Mouse (Mus musculus) embryonic fibroblast, embryonic 13.5 days (primary cell): ENCODE measurements around the gene Card9. TPM values are rescaled to one million over a fixed set of nuclear protein-coding genes. Genes with fewer than 3 reads are reported as not detected.

Source experiments
- H3K27ac ChIP-seq: 2 replicates; pipeline ENCODE4 v1.5.1; 2012; ENCODE audit warnings: low read length, control low read depth, inconsistent platforms; ENCODE audit not compliant: insufficient read depth
- H3K4me1 ChIP-seq: 2 replicates; pipeline ENCODE4 v1.6.1; 2011; ENCODE audit warnings: low read length; ENCODE audit not compliant: control insufficient read depth, insufficient read depth
- H3K4me3 ChIP-seq: 2 replicates; pipeline ENCODE4 v1.5.1; 2011; ENCODE audit warnings: mild to moderate bottlenecking, control low read depth, low read length; ENCODE audit not compliant: insufficient read depth
- CTCF ChIP-seq: IDR thresholded peaks from 2 replicates; pipeline ENCODE4 v1.5.1; 2011; ENCODE audit warnings: mild to moderate bottlenecking, control low read depth, low read length, moderate library complexity, borderline replicate concordance; ENCODE audit not compliant: insufficient read depth
- POLR2A ChIP-seq: IDR thresholded peaks from 2 replicates; pipeline ENCODE4 v1.6.1; 2011; ENCODE audit warnings: low read depth, mild to moderate bottlenecking, control low read depth, low read length, moderate library complexity
- polyA plus RNA-seq: library from polyadenylated mRNA; stranded (reverse); fragments of >200 nt; gene quantifications from 2 replicates; pipeline ENCODE4 v1.2.4, GENCODE M21; 2011; ENCODE audit warnings: low read depth; ENCODE audit not compliant: missing spikeins, insufficient read length

Card9 gene
- polyA plus RNA-seq, 1 experiment = not detected

DNA sequence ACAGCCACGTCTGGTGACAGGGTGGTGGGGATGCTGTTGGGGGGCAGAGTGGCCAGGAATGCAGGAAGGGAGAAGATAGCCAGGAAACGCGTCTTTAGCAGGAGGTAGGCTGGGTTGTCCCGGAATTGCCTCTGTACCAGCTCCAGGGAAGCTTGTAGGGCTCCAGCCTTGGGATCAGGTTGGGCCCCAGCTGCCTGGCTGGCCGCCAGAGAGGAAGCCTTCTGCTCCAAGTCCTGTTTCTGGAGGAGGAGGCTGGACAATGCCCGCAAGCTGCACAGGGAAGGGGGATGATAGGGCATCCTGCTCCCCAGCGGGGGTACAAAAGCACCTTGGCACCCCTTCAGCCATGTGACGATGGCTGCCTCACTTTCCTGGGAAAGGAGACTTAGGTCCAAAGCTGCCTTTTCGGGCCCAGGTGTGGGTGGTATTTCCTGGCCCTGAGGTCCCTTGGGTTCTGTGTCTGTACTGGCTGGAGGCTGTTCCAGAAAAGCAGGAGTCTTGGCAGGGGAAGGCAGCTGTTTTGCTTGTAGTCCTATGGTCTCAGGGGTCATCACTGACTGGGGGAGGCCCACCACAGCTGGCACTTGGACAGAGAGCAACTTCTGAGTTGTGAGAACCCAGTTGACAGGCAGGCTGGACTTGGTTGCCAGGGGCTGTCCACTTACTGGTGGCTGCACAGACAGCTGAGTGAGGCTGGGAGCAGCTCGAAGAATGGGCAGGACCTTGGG lies 4.2 kb upstream of the Card9 start:
- H3K27ac ChIP-seq = no peak overlapping the region

GRCm38 (mm10) chr2:26363481-26363880 lies 2.8 kb upstream of the Card9 start:
- Histone ChIP-seq H3K4me1 (no peaks in the 10 kb centered on the region), H3K4me3 (no peak overlapping the region), H3K27ac (no peak overlapping the region)
- TF ChIP-seq CTCF = no peak
- TF ChIP-seq POLR2A = no peak

More for the DNA sequence above, 4.2 kb upstream of the Card9 start:
- Histone ChIP-seq H3K4me1 (no peaks in the 10 kb centered on the region), H3K4me3 (no peak overlapping the region)
- TF ChIP-seq POLR2A = no peak
- no peak for TF ChIP-seq CTCF

GRCm38 (mm10) chr2:26362991-26363390 lies 2.3 kb upstream of the Card9 start:
- H3K4me1 ChIP-seq = no peaks in the 10 kb centered on the region
- TF ChIP-seq POLR2A (no peak), CTCF (no peak)
- no peak overlapping the region for H3K27ac ChIP-seq
- no peak overlapping the region for H3K4me3 ChIP-seq

- no peak overlapping the region for H3K27ac ChIP-seq
- H3K4me1 ChIP-seq = no peaks in the 10 kb centered on the region
- TF ChIP-seq POLR2A = no peak
- no peak for TF ChIP-seq CTCF
- H3K4me3 ChIP-seq = no peak overlapping the region
Observed at GRCm38 (mm10) chr2:26359983-26360382, 735 bp downstream of the Card9 start.

- H3K4me1 ChIP-seq = no peaks in the 10 kb centered on the region
- H3K4me3 ChIP-seq = no peak overlapping the region
- TF ChIP-seq POLR2A (no peak), CTCF (no peak)
- H3K27ac ChIP-seq = no peak overlapping the region
Observed at GRCm38 (mm10) chr2:26358667-26359320, 1.9 kb downstream of the Card9 start.

- H3K4me3 ChIP-seq = no peak overlapping the region
- no peaks in the 10 kb centered on the region for H3K4me1 ChIP-seq
- TF ChIP-seq POLR2A = no peak
- no peak for TF ChIP-seq CTCF
- H3K27ac ChIP-seq = no peak overlapping the region
Observed at GRCm38 (mm10) chr2:26357484-26357883, 3.2 kb downstream of the Card9 start.

DNA sequence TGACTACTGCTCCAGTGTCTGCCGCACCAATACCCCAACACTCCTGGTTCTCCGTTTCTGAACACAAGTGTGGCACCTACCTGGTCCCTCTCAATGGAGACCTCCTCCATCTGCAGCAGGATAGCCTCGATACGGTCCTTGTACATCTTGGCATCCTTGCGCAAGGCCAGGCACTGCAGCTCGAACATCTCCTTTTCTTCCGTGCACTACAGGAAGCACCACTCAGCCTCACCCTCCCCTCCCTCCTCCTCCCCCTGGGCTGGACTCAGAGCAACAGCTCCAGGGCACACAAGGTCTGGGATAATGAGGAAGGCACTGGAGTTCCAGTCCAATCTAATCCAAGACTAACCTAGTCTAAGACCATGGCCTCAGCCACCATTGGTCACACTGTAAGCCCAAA lies 4.0 kb downstream of the Card9 start:
- TF ChIP-seq POLR2A (no peak), CTCF (no peak)
- Histone ChIP-seq H3K27ac (no peak overlapping the region), H3K4me1 (no peaks in the 10 kb centered on the region)

DNA sequence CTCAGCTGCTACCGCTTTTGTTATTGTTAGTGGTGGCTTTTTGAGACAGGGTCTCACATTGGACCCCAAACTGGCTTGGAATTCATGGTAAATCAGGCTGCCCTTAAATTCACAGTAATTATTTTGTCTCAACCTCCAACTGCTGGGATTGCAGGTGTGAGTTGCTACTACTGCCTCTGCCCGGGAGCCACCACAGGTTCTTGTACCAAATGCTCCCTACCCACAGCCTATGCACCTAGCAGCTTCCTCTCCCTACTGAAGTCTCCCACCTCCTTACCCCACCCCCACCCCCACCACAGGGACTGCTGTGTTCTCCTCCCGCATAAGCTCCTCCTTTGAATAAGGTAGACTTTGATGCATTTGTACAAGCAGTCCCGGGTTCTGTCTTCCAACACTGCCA lies 4.5 kb downstream of the Card9 start:
- H3K27ac ChIP-seq = no peak overlapping the region
- H3K4me3 ChIP-seq = no peak overlapping the region
- no peaks in the 10 kb centered on the region for H3K4me1 ChIP-seq
- no peak for TF ChIP-seq POLR2A
- no peak for TF ChIP-seq CTCF

More for the DNA sequence above, 4.0 kb downstream of the Card9 start:
- no peak overlapping the region for H3K4me3 ChIP-seq

DNA sequence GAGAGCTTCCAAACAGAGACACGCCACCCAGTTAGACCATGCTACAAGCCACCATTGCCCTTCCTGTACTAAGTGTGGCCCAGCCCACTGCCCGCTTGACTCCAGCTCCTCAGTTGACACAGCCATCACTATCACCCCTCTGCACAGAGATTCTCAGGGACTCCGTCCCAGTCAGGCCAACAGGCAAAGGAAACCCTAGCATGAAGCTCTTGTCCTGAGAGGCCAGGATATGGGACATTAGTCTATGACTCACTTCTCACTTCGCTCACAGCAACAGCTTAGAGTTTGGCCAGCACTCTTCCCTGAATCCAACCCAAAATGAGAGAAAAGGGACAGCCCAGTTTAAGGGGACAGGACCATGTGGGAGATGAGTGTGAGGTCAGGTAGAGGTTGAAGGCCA lies 6.3 kb downstream of the Card9 start:
- Histone ChIP-seq H3K4me3 (no peak overlapping the region), H3K4me1 (no peaks in the 10 kb centered on the region), H3K27ac (no peak overlapping the region)
- TF ChIP-seq CTCF = no peak
- TF ChIP-seq POLR2A = no peak

DNA sequence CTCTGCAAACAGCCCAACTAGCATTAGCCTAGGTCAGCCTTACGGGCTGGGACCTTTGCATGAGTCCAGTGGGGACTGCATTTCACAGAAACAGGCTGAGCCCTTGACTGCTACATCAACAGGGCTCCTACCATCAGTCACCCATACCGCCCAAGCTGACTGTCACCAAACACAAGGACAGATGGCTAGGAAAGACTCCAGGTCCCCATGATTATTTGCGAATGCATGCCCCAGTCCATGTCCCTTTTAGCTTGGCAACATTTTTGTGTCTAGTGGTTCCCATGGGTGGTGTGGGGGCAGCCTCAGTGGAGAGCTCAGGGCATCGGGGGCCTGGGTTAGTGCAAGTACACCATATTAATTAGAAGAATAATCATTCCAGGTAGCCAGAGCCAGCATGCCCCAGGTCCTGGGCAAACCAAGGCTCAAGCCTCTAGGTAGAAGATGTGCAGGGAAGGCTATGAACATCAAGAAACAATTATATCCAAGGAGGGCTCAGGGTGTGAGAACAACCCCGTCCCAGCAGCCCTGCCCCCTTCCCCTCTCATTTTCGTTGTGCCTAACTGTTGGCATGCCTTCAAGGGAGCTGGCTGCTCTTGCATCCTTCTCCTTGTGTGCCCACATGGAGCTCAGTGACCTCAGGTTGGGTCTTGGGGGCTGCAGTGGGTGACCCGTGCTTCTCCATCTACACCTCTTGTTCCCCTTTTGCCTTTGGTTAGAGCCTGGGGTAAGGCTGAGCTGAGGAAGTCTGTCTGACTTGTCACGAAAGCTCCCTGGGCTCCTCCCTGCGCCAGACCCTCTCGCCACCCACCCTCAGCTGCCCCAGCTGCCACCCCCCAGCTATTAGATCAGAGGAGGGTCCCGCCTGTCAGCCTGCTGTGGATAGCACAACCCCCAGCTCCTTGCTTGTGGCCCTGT lies 7.4 kb downstream of the Card9 start:
- Histone ChIP-seq H3K4me3 (no peak overlapping the region), H3K27ac (no peak overlapping the region), H3K4me1 (no peaks in the 10 kb centered on the region)
- TF ChIP-seq CTCF = no peak
- TF ChIP-seq POLR2A = no peak
